Mouse (Mus musculus) ovary, postnatal 10 days (tissue): Measurements from ENCODE around the gene Slco1c1.
"Not testable (repeated sequence)": the region's sequence is repeated elsewhere in the genome, so short reads cannot be mapped to it uniquely, and the experiment has no call there.

Experiments
- DNase-seq: peaks from one replicate; pipeline ENCODE4 v3.0.0; 2022; ENCODE audit warnings: low spot score

Slco1c1 gene

GRCm38 (mm10) chr6:141590002-141590401 lies 65.8 kb downstream of the Slco1c1 start:
- DNase-seq: no peak

DNA sequence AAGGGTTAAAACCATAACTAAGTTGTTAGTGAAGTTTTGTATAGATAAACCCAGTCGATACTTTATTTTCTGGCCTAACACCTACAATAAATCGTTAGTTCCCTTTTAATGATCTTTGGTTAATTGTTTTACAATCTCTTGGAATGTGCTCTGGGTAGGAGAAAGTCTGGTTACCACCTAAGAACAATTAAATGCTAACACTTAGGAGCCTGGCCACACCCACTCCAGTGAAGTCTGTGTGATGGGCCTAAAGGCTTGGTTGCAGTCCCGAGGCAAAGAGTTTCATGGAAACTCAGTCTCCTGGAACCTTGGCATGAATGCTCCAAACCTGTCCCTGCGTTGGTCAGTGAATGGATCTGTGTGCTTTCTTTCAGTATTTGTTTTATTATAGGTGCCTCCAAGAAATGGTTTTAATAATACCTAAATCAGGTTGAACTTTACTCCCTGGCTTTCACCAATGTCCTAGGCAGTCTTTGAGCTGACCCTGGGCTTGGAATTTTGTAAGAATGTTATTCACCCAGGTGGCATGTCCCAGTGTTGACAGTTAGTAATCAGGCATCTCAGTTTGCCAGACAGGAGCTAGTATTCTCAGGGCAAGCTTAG lies 66.5 kb downstream of the Slco1c1 start:
- not testable (repeated sequence) for DNase-seq

GRCm38 (mm10) chr6:141596081-141596480 lies 71.9 kb downstream of the Slco1c1 start:
- no peak for DNase-seq

- no peak for DNase-seq
Observed at GRCm38 (mm10) chr6:141597037-141597436, 72.9 kb downstream of the Slco1c1 start.

GRCm38 (mm10) chr6:141600940-141601339 lies 76.8 kb downstream of the Slco1c1 start:
- DNase-seq: no peak

DNA sequence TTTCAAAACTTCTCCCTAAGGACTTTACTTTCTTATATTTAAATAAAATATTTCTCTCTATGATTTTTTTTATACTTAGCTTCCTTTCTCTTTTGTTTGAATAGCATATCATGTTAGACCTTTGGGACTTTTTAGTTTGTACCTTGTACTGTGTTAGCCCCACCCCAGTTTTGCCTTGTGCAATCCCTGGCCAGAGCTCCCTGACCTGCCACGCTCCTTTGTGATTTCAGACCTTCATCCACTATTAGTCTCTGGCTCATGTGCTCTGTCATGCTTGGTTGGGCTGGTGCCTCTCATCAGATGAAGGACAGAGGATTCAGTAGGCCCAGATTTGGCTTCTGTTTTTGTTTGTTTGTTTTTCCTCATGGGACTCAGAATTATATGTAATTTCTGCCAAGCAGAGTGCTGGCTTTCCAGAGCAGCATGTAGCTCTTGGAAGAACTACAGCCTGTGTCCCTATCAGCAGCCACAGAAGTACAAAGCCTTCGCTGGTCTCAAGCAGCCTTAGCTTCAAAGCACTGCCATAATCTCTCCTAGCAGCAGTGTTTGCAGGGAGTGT lies 86.6 kb downstream of the Slco1c1 start:
- no peak for DNase-seq

DNA sequence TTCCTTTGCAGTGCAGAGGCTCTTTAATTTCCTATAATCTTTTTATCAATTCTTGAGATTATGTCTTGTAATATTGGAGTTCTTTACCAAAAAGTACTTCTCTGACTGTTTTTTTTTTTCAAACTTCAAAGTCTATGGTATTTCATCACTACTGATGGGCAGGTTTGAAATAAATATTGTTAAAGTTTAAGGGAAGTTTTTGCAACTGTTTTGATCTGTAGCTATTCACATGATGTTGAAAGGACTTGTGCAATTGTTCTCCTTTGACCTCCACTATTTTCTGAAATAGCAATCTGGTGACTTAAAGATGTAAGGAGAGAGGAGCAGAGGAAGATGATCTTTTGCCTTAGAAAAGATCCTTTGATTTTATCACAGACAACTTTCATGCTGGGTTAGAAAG lies 89.8 kb downstream of the Slco1c1 start:
- DNase-seq: no peak

DNA sequence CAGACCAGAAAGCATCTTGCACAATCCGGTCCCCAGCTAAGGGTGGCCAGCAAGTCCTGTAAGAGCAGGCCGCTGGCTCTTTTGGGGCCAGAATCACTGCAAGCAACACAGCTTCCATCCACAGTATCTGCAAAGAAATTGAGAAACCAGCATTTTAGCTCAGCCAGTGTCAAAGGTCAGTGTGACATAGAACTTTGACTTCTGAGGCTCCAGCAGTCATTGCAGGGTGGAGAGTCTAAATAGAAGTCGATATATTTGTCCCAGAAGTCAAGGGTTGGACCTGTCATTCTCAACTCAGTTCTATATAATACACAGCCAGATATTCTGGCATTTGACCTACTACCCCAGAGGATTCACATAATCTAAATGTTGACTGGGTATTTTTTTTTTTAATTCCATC lies 91.2 kb downstream of the Slco1c1 start:
- no peak for DNase-seq
